Mouse (Mus musculus) midbrain, embryonic 10.5 days (tissue): Measurements from ENCODE around the gene Zbtb24. TPM values are rescaled to one million over a fixed set of nuclear protein-coding genes. Genes with fewer than 3 reads are reported as not detected.
"Not testable (repeated sequence)": the region's sequence is repeated elsewhere in the genome, so short reads cannot be mapped to it uniquely, and the experiment has no call there.

ENCODE experiments used
- DNase-seq: peaks from one replicate; pipeline ENCODE4 v3.0.0-alpha.2; 2017; ENCODE audit warnings: low spot score
- H3K27ac ChIP-seq: fragments of 300-500 bp; sonication (generic); replicated peaks from 2 replicates; pipeline ENCODE4 v1.5.1; 2016; ENCODE audit warnings: mild to moderate bottlenecking
- H3K27me3 ChIP-seq: fragments of 300-500 bp; sonication (generic); 2 replicates; pipeline ENCODE4 v1.6.1; 2016; ENCODE audit warnings: low read depth, mild to moderate bottlenecking; ENCODE audit not compliant: poor library complexity, severe bottlenecking
- H3K36me3 ChIP-seq: fragments of 300-500 bp; sonication (generic); 2 replicates; pipeline ENCODE4 v1.6.1; 2016; ENCODE audit warnings: mild to moderate bottlenecking, moderate library complexity
- H3K4me1 ChIP-seq: fragments of 300-500 bp; sonication (generic); 2 replicates; pipeline ENCODE4 v1.6.1; 2016
- H3K4me3 ChIP-seq: fragments of 300-500 bp; sonication (generic); 2 replicates; pipeline ENCODE4 v1.5.1; 2016; ENCODE audit warnings: mild to moderate bottlenecking, moderate library complexity
- H3K9me3 ChIP-seq: fragments of 300-500 bp; sonication (generic); replicated peaks from 2 replicates; pipeline ENCODE4 v1.6.1; 2016; ENCODE audit warnings: mild to moderate bottlenecking
- WGBS: fragments of 180-500 bp; shearing (Covaris S2); methylation state at CpG from one replicate; pipeline ENCODE4 v1.1.7; 2016; 5-methylcytosine and 5-hydroxymethylcytosine counted together
- polyA plus RNA-seq: library from polyadenylated mRNA; unstranded; fragments of >200 nt; fragmentation: Nextera tagmentation; extraction: Ambion mirVana; gene quantifications from 2 replicates; pipeline ENCODE4 v1.2.1, GENCODE M21; 2016

Zbtb24 gene
- polyA plus RNA-seq = 17.6 and 18.9 TPM in 2 replicates

- peak; percentile 96 for DNase-seq
- Histone ChIP-seq H3K27ac (peak within 1 kb of the TSS; percentile 85), H3K4me1 (peaks cover 27% of the 10 kb centered on the region), H3K36me3 (peaks cover 29% of the 10 kb centered on the region), H3K27me3 (no peaks in the 10 kb centered on the region), H3K9me3 (no peaks in the 10 kb centered on the region), H3K4me3 (peak within 1 kb of the TSS; percentile 92)
- WGBS = under 1% methylated on average over 49 of the region's 49 CpGs
Observed at GRCm38 (mm10) chr10:41450137-41450670, at the start of gene Zbtb24. Zbtb24 (plus strand) TSS chr10:41450383.

GRCm38 (mm10) chr10:41401097-41401496, 49.1 kb upstream of the Zbtb24 start:
- H3K9me3 ChIP-seq = no peaks in the 10 kb centered on the region
- no peak overlapping the region for H3K27ac ChIP-seq
- DNase-seq = no peak
- no peaks in the 10 kb centered on the region for H3K36me3 ChIP-seq
- no peaks in the 10 kb centered on the region for H3K4me1 ChIP-seq
- no peak overlapping the region for H3K4me3 ChIP-seq
- no peaks in the 10 kb centered on the region for H3K27me3 ChIP-seq
- 92% methylated on average over 3 of the region's 3 CpGs for WGBS

- WGBS = 81% methylated on average over 2 of the region's 2 CpGs
Observed at GRCm38 (mm10) chr10:41403364-41403763, 46.8 kb upstream of the Zbtb24 start.

GRCm38 (mm10) chr10:41403893-41404612, 46.1 kb upstream of the Zbtb24 start:
- no peak for DNase-seq
- Histone ChIP-seq H3K9me3 (no peaks in the 10 kb centered on the region), H3K27ac (no peak overlapping the region), H3K4me3 (no peak overlapping the region), H3K4me1 (no peaks in the 10 kb centered on the region), H3K27me3 (no peaks in the 10 kb centered on the region), H3K36me3 (no peaks in the 10 kb centered on the region)
- WGBS = 50% methylated on average over 3 of the region's 3 CpGs

More at GRCm38 (mm10) chr10:41403364-41403763, 46.8 kb upstream of the Zbtb24 start:
- no peak overlapping the region for H3K27ac ChIP-seq
- H3K4me3 ChIP-seq = no peak overlapping the region
- no peaks in the 10 kb centered on the region for H3K4me1 ChIP-seq
- no peaks in the 10 kb centered on the region for H3K36me3 ChIP-seq
- no peak for DNase-seq
- no peaks in the 10 kb centered on the region for H3K9me3 ChIP-seq
- no peaks in the 10 kb centered on the region for H3K27me3 ChIP-seq

GRCm38 (mm10) chr10:41410176-41410575, 40.0 kb upstream of the Zbtb24 start:
- H3K27me3 ChIP-seq, H3K36me3 ChIP-seq, DNase-seq, H3K4me1 ChIP-seq, H3K4me3 ChIP-seq, H3K27ac ChIP-seq: not testable (repeated sequence)
- WGBS = 92% methylated on average over 4 of the region's 4 CpGs
- peaks cover 22% of the 10 kb centered on the region; the same call in 1 of the 2 replicates for H3K9me3 ChIP-seq

GRCm38 (mm10) chr10:41410821-41411220, 39.4 kb upstream of the Zbtb24 start:
- H3K4me3 ChIP-seq, H3K27me3 ChIP-seq, H3K36me3 ChIP-seq, DNase-seq, H3K4me1 ChIP-seq, H3K27ac ChIP-seq: not testable (repeated sequence)
- peaks cover 28% of the 10 kb centered on the region; the same call in 1 of the 2 replicates for H3K9me3 ChIP-seq
- 92% methylated on average over 1 of the region's 1 CpGs for WGBS

DNA sequence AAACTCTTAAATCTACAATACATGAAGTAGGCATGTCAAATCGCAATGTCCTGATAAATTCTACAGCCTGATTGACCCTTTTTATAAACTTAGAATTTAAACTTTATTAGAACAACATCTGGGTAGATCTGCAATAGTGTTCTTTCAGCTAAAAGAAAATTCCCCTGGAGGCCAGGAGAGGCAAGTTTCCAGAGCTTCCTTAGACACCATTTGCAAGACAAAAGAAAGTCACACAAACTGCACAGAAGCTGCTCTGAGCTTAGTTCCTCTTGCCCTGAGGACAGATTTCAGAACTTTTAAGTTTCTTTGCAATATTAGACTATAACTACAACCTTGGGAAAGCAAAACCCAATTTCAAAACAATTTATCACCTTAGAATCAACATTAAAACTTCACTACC, 36.7 kb upstream of the Zbtb24 start:
- not testable (repeated sequence) for H3K4me3 ChIP-seq, H3K27ac ChIP-seq, H3K27me3 ChIP-seq, H3K36me3 ChIP-seq, DNase-seq, H3K4me1 ChIP-seq
- H3K9me3 ChIP-seq = peaks cover 40% of the 10 kb centered on the region; the same call in 1 of the 2 replicates
- 84% methylated on average over 1 of the region's 1 CpGs for WGBS

DNA sequence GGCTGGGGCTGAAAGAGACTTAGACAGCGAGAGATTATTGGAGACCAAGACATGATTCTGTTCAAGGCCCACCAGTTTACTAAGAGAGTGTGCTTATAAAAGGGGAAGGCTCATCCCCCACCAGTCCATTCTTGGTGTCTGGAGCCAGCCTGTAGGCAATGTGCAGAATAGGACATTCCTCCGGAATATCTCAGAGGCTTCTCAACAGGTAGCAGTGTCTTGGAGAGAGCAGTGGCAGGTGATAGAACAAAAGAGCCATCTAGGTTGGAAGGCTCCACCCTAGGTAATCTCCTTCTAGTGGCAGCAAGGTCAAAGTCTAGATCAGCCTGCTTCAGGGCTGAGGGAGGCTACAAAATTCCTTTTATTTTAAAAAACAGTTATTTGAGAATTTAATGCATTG, 34.8 kb upstream of the Zbtb24 start:
- H3K4me3 ChIP-seq, H3K27me3 ChIP-seq, H3K4me1 ChIP-seq, H3K36me3 ChIP-seq, DNase-seq, H3K27ac ChIP-seq: not testable (repeated sequence)
- peaks cover 32% of the 10 kb centered on the region; the same call in 1 of the 2 replicates for H3K9me3 ChIP-seq
- whole genome bisulfite sequencing = 93% methylated on average over 2 of the region's 2 CpGs

DNA sequence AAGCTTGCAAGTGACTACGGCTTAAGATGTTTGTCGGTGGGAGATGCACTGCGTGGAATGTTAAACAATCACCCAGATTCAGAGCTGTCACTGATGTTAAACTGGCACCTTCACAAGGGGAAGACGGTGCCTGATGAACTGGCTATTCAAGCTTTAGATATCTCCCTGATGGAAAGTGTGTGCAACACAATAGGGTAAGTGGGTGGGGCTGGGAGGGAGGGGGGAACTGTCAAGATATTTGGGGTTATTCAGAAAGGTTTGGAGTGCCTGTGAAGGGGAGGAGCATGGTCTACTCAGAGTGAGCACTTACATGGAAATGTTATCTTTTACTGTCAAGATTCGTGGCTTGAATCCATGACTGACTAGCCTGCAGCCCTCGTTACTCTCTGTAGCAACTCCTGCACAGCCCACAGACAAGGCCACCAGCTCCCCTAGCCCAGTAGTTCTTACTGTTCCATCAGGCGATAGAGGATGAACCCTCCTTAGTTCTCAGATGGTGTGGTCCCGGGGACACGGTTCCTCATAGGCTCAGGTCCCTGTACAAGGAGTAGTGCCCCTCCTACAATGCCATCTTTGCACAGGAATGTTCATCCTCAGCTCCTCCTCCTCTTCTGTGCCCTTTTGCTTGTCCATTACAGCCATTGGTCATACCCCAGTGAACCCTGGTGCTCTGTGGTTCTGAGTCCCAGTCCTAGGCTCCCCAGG, 29.5 kb upstream of the Zbtb24 start:
- H3K4me1 ChIP-seq = no peaks in the 10 kb centered on the region
- no peaks in the 10 kb centered on the region for H3K27me3 ChIP-seq
- H3K27ac ChIP-seq = no peak overlapping the region
- DNase-seq = no peak
- no peaks in the 10 kb centered on the region for H3K36me3 ChIP-seq
- H3K9me3 ChIP-seq = peaks cover 14% of the 10 kb centered on the region; the same call in 1 of the 2 replicates
- WGBS = 85% methylated on average over 9 of the region's 9 CpGs
- no peak overlapping the region for H3K4me3 ChIP-seq

DNA sequence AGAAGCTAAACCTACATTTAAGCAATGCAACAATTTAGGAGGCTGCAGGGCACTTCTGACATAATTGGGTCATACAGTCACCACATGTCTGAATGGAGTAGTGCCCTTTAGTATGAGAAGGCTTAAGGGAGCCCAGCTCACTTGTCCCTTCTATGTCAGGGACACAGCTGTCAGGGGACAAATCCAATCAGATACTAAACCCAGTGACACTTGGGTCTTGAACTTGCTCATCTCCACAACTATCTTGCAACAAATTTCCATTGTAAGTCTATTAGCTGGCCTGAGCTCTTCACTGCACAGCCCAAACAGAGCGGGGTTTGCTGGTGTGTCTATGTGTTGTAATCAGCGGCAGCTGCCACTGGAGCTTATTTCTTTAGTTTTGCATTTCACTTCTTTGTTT, 26.5 kb upstream of the Zbtb24 start:
- 95% methylated on average over 2 of the region's 2 CpGs for WGBS
- Histone ChIP-seq H3K4me1 (peaks cover 6% of the 10 kb centered on the region; the same call in 1 of the 2 replicates), H3K9me3 (no peaks in the 10 kb centered on the region), H3K27ac (no peak overlapping the region), H3K27me3 (no peaks in the 10 kb centered on the region), H3K4me3 (no peak overlapping the region), H3K36me3 (no peaks in the 10 kb centered on the region)
- DNase-seq = no peak

DNA sequence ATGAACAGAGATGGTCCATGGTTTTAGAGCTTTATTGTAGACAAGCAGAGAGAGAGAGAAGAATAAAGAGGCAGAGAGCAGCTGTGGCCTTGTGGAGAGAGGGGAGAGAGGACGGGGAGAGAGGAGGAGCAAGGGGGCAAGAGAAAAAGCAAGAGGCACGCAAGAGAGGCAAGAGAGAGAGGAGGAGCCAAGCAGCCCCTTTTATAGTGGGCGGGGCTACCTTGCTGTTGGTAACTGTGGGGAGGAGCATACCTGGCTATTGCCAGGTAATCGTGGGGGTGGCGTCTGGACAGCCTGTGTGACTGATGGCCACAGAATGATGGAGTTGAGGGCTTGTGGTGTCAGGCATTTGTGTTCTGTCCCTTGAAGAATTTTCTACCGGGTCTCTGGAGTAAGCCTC, 23.8 kb upstream of the Zbtb24 start:
- Histone ChIP-seq H3K36me3 (no peaks in the 10 kb centered on the region), H3K4me3 (no peak overlapping the region), H3K27ac (no peak overlapping the region), H3K27me3 (no peaks in the 10 kb centered on the region), H3K9me3 (no peaks in the 10 kb centered on the region), H3K4me1 (peaks cover 6% of the 10 kb centered on the region; the same call in 1 of the 2 replicates)
- WGBS = 66% methylated on average over 6 of the region's 6 CpGs
- no peak for DNase-seq

DNA sequence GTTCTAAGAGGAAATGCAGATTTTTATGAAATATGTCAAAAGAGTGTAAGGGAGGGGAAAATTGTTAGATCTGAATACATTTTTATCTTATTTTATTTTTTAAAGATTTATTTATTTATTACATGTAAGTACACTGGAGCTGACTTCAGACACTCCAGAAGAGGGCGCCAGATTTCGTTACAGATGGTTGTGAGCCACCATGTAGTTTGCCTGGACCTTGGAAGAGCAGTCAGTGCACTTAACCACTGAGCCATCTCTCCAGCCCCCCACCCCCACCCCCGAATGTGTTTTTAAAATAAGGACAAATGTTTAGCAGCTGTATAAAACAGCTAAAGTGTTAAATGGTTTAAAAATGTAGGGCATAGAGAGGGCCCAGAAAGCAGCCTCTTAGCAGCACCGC, 15.6 kb upstream of the Zbtb24 start:
- no peak overlapping the region for H3K27ac ChIP-seq
- peak; percentile 38 for DNase-seq
- no peaks in the 10 kb centered on the region for H3K4me1 ChIP-seq
- no peak overlapping the region for H3K4me3 ChIP-seq
- H3K36me3 ChIP-seq = no peaks in the 10 kb centered on the region
- 29% methylated on average over 4 of the region's 4 CpGs for WGBS
- H3K9me3 ChIP-seq = no peaks in the 10 kb centered on the region
- H3K27me3 ChIP-seq = peaks cover 15% of the 10 kb centered on the region

DNA sequence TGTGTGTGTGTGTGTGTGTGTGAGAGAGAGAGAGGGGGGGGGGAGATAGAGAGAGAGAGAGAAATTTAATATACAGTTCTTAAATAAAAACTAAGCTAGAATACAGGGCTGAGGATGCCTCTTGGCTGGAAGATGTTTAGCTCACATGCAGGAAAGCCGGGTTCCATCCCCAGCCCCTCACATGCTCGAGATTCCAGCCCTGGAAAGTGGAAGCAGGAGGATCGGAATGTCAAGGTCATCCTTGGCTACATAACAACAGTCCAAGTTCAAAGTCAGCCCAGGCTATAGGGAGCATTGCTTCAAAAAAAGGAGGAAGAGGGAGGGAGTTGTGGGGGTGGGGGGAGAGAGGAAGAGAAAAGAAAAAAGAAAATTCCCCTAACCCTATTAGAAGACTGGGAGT, 15.0 kb upstream of the Zbtb24 start:
- 53% methylated on average over 3 of the region's 3 CpGs for WGBS
- Histone ChIP-seq H3K4me1 (no peaks in the 10 kb centered on the region), H3K36me3 (no peaks in the 10 kb centered on the region)

More for the DNA sequence above, 15.0 kb upstream of the Zbtb24 start:
- Histone ChIP-seq H3K27me3 (peaks cover 15% of the 10 kb centered on the region), H3K27ac (no peak overlapping the region), H3K4me3 (no peak overlapping the region), H3K9me3 (no peaks in the 10 kb centered on the region)
- no peak for DNase-seq
